Mouse (Mus musculus) retina, postnatal 1 day (tissue): ENCODE measurements around the gene Dock3.

ENCODE experiments used
- DNase-seq: peaks from one replicate; pipeline ENCODE4 v3.0.0-alpha.2; 2012

Gene Dock3

DNA sequence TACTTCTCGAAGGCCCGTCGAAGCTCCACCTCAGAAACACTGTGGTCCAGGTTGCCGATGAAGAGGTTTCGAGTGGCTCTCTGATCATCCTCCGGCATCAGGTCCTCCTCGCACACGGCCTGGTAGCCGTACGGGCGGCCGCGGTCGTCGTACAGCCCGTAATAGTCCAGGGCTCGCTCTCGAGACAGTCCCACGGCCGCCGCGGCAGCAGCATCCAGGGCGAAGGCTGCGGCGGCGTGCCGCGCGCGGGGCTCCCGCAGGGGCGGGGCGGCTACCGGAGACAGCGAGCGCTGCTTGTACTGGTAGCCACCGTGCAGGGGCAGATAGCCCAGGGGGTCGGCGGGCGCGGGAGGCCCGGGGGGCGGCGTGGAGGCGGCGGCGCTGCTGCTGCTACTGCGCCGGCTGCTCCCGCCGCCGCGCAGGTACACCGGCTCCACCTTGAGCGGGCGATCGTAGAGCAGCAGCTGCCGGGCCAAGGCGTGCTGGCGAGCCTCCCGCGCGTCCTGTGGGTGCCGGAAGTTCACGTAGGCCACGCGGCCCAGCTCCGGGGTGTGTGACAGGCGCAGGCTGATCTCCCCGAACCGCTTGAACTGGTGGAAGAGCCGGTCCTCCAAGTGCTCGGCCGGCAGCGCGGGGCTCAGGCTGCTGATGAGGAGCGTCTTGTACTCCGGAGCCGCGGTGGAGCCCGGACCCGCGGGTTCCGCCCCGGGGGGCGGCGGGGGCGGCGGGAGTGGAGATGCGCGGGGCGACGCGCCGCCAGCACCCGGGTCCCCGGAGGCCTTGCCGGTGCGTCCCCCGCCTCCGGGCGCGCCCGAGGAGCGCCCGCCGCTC is 345.6 kb downstream of the Dock3 start:
- DNase-seq: peak; percentile 52

DNA sequence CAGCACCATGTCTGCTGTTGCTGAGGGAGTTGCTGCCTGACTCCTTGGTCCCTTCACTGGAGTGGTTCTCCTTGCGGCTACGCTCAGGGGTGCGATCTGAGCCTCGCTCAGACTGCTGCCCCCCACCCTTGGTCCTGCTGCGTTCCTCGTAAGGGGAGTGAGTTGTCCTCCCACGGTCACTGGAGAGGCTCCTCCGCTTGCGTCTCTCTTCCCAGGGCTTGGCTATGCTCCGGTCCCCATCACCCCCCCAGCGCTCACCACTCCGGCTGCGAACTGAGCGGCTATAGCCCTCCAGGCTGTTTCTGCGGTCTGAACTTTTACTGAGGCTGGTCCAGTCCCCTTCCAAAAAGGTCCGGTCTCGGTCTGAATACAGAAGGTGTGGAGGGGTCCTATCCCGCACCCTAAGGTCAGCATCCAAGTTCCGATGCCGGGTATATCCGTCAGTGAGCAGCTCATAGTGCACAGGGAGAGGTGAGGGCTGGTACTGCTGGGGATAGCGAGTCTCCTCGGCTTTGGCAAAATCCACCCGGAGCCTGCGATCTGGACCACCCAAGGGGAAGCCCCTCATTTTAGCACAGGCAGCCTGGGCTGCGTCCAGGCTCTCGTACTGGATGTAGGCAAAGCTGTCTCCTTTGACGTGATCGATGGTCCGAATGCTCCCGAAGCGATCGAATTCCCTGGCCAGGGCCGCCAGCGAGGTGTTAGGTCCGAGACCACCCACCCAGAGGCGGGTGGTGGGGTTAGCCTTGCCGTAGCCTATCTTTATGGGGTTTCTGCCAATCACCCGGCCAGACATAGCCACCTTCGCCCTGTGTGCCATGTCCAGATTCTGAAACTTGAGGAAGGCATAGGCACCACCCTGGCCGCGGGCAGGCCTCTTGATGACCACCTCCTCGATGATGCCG is 346.5 kb downstream of the Dock3 start:
- DNase-seq: peak; percentile 34

DNA sequence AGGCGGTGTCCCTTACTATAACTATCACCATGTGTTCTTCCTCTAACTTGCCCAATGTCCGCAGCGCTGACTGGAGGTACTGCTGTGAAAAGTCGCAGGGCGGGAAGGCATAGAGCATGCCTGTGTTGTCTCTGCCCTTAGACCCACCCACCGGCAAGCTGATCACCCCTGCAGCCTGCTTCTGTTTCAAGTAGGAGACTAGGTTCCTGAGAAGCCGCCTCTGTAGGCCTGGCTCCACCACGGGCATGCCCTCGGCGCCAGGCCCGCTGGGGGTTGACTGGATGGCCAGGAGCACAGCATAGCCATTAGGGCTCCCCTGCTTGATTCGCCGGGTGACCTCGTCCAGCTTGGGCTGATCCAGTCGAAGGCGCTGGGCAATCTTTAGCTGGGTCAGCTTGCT is 347.4 kb downstream of the Dock3 start:
- peak; percentile 21 for DNase-seq

DNA sequence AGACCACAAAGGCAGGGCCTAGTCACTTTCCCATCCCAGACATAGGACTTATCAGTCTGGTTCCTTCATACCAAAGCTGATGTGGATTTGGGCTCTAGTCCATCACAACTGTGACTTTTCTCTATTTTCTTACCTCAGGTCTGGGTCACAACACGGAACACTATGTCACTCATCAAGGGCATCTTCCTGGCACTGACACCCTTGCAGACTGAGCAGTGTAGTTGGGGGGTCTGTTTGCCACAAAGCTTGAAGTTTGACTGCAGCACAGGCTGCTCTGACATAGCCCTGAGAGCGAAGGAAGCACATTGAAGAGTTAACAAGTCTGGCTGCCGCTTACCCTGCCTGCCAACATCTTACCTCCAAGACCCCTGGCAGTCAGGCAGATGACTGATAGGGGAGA is 348.6 kb downstream of the Dock3 start:
- no peak for DNase-seq

DNA sequence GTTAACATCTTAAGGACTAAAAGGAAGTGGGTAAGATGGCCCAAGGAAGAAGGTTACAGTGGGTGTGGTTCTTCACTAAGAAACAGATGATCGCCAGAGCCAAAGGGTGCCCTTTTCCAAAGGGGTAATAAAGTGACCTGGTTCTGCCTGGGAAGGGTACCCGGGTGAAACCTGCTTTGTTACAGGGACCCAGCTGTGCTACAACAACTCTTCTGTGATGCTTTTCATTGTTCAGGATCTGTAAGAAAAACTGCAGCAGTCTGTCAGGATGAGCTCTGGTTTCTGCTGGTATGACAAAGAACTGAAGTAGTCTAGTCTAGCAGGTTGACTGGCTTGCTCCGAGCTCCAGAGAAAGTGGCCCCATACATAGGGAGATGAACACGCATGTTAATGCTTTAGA is 349.5 kb downstream of the Dock3 start:
- no peak for DNase-seq

DNA sequence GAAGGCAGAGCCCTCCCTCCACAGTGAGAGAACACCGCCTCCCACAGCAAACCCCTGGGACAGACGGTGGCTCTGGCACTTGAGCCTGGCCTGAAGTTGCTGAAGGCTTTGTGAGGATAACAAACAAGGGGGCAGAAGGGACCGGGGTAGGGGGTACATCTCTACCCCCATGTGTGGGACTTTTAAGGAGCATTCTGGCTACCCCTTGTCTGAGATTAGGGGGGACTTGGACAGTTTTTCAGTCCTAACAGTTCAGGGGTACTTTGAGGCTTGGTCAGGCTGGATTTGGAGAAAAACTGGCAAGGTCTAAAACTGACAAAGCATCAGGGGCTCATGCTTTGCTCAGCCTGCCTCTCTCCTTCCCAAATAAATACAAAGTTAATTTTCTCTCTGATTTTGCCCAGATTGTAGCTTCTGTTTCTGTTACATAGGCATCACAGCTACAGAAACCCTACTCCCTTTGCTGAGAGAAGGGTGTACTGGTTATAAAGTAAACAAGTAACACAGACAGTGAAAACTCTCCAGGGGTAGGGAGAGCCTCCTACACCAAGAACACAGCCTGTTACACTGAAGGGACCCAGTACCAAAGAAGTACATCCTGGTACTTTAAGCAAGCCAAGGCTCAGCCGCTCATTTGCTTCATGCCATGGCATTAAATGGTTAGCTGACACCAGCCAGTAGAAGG is 350.5 kb downstream of the Dock3 start:
- DNase-seq: no peak

DNA sequence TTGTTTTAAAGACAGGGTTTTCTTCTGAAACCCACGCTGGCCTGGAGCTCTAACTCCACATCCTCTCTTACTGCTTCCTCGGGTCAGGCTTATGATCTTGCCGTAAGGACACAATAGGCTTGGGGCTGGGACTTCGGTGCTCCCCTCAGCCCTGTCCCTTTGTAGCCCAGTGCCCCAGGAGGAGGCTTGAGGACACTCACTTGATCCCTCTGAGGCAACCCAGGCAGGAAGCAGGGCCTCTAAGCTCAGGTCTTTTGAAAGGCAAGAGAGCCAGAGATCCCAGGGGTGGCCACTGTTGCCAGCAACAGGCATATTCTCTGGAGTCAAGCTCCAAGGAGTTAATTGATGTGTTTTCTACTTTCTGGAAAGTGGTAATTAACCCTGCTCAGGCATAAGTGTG is 352.2 kb downstream of the Dock3 start:
- DNase-seq: no peak

DNA sequence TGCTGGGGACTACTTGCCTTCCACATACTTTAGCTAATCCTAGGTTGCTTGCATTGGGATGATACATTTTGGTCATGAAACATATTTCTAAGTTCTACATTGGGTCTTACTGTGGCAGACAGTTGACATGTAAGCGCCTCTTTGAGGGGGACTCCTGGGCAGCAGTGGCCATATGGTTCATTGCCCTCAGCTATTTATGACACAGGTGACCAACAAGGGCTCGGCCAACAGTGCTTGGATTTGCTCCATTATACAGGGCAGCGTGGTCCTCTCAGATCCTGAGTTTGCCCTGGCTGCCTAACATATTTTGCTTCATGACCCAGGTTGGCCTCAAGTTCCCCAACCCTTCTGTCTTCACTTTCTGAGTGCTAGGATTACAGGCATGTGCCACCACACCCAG is 355.0 kb downstream of the Dock3 start:
- no peak for DNase-seq

DNA sequence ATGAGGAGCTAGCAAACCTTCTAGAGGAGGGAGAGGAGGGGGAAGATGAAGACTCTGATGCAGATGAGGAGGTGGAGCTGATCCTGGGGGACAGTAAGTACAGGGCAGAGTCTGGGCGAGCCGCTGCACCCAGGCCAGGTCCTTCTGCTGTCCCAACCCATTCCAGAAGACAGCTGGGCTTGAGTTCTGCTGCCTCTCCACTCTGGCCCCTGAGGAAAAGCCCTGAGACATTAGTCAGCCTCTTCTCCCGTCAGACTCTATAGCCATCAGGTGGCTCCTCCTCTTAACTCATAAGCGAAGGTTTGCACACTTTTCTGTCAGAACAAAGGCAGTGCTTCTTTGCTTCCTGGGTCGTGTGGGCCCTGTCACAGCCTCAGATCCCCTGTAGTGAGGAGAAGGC is 357.5 kb downstream of the Dock3 start:
- no peak for DNase-seq

DNA sequence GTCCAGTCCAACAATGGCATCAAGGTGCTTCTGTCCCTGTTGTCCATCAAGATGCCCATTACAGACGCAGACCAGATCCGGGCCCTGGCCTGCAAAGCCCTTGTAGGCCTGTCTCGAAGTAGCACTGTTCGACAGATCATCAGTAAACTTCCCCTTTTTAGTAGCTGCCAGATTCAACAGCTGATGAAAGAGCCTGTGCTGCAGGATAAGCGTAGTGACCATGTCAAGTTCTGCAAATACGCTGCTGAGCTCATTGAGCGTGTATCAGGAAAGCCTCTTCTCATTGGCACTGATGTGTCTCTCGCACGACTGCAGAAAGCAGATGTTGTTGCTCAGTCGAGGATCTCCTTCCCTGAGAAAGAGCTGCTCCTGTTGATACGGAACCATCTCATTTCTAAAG is 373.7 kb downstream of the Dock3 start:
- no peak for DNase-seq

DNA sequence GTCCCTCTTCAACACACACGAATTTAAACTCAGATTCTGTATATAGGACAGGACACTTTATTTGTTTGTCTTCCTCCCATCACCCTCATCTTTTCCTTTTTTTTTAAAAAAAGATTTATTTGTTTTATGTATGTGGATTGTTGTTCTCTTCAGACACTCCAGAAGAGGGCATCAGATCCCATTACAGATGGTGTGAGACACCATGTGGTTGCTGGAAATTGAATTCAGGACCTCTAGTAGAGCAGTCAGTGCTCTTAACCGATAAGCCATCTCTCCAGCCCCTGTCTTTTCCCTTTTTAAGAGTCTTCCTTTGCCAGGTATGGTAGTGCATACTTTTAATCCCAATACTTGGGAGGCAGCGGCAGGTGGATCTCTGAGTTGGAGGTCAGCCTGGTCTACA is 375.0 kb downstream of the Dock3 start:
- DNase-seq: no peak
